Comparison of ENCODE assay signal across 14 mouse cellular contexts in genomic region chr1:178936457-178936856, GRCm38 (mm10).
DNase-seq lines count a peak whose midpoint lies in the region; ATAC-seq lines count a peak whose summit lies in the region.
"Had no signal": no experiment of that assay in that cellular context is flagged by ENCODE, and none has a peak within 500 bp of the region (broad histone marks: within the 10 kb centered on the region; RNA-seq: fewer than 3 reads in every experiment).

No protein-coding gene starts in this region.

- H3K4me1 ChIP-seq in liver, embryonic 16.5 days (ENCODE audit: control insufficient read depth, low read depth, low read length), result no peaks in the 10 kb centered on the region
- no peaks in the 10 kb centered on the region for H3K4me1 ChIP-seq in liver, embryonic 11.5 days (replicated peaks; ENCODE audit: control insufficient read depth, insufficient read depth, low read length)
- H3K4me1 ChIP-seq in embryonic facial prominence, embryonic 14.5 days (ENCODE audit: control insufficient read depth, insufficient read depth, low read length), result peaks cover 30% of the 10 kb centered on the region
- H3K4me1 ChIP-seq: midbrain, embryonic 15.5 days; neural tube, embryonic 15.5 days had no signal

- no peak overlapping the region for H3K27ac ChIP-seq in liver, embryonic 16.5 days (ENCODE audit: low read length)
- no peak overlapping the region for H3K27ac ChIP-seq in liver, embryonic 11.5 days (ENCODE audit: low read depth, low read length)
- peak overlapping the region; percentile 77 for H3K27ac ChIP-seq in embryonic facial prominence, embryonic 14.5 days (replicated peaks; ENCODE audit: low read depth, low read length)
- H3K27ac ChIP-seq: hindbrain, embryonic 14.5 days; midbrain, embryonic 15.5 days; neural tube, embryonic 15.5 days had no signal

- H3K4me2 ChIP-seq in liver, embryonic 16.5 days (ENCODE audit: low read depth, low read length), result no peak overlapping the region
- H3K4me2 ChIP-seq in liver, embryonic 11.5 days, result no peak overlapping the region
- no peak overlapping the region for H3K4me2 ChIP-seq in embryonic facial prominence, embryonic 14.5 days (ENCODE audit: low read depth, low read length)
- H3K4me2 ChIP-seq: hindbrain, embryonic 14.5 days; midbrain, embryonic 15.5 days; neural tube, embryonic 15.5 days had no signal

- H3K9ac ChIP-seq in liver, embryonic 16.5 days (ENCODE audit: low read depth, low read length), result no peak overlapping the region
- H3K9ac ChIP-seq in liver, embryonic 11.5 days (ENCODE audit: low read depth, low read length), result no peak overlapping the region
- H3K9ac ChIP-seq in embryonic facial prominence, embryonic 14.5 days (ENCODE audit: low read depth, low read length), result no peak overlapping the region
- H3K9ac ChIP-seq: hindbrain, embryonic 14.5 days; midbrain, embryonic 15.5 days; neural tube, embryonic 15.5 days had no signal

- intact Hi-C loops in gastrocnemius, postnatal 36 days (cut with DNase I), result no loop called here

- peak; percentile 12 for DNase-seq in gastrocnemius, postnatal 10 days
- DNase-seq in gastrocnemius, postnatal 36 days, result no peak
- no peak for DNase-seq in liver, embryonic 11.5 days (ENCODE audit: low spot score)
- DNase-seq in embryonic facial prominence, embryonic 14.5 days (ENCODE audit: low spot score), result peak; percentile 85
- peak; percentile 21 for DNase-seq in kidney, postnatal 14 days
- no peak for DNase-seq in adrenal gland, adult 18-20 months (ENCODE audit: low spot score in 2 of 2)
- no peak for DNase-seq in adrenal gland, postnatal 14 days
- DNase-seq: adrenal gland, adult 2 months; lung, postnatal 4 days; thymus, postnatal 36 days had no signal

- ATAC-seq in liver, embryonic 16.5 days (ENCODE audit: low read depth), result peak; percentile 45; the same call in 1 of the 2 replicates
- no peak for ATAC-seq in liver, embryonic 11.5 days (replicated peaks; ENCODE audit: low FRiP score)
- ATAC-seq in embryonic facial prominence, embryonic 14.5 days (ENCODE audit: low read depth), result peak; percentile 85
- ATAC-seq: midbrain, embryonic 15.5 days had no signal

- no peaks in the 10 kb centered on the region for H3K27me3 ChIP-seq in liver, embryonic 16.5 days (ENCODE audit: control insufficient read depth, insufficient read depth, low read depth, low read length)
- no peaks in the 10 kb centered on the region for H3K27me3 ChIP-seq in liver, embryonic 11.5 days (replicated peaks; ENCODE audit: control insufficient read depth, insufficient read depth, low read length)
- H3K27me3 ChIP-seq in embryonic facial prominence, embryonic 14.5 days (replicated peaks; ENCODE audit: control insufficient read depth, insufficient read depth, low read length), result no peaks in the 10 kb centered on the region
- H3K27me3 ChIP-seq: midbrain, embryonic 15.5 days; neural tube, embryonic 15.5 days had no signal

- 46% methylated on average over 4 of the region's 4 CpGs for WGBS in liver, embryonic 16.5 days (ENCODE audit: insufficient replicate concordance)
- WGBS in liver, embryonic 11.5 days, result 73% methylated on average over 4 of the region's 4 CpGs
- 26% methylated on average over 4 of the region's 4 CpGs for WGBS in embryonic facial prominence, embryonic 14.5 days

- H3K9me3 ChIP-seq in liver, embryonic 16.5 days (replicated peaks; ENCODE audit: control insufficient read depth, low read length), result no peaks in the 10 kb centered on the region
- no peaks in the 10 kb centered on the region for H3K9me3 ChIP-seq in liver, embryonic 11.5 days (ENCODE audit: control insufficient read depth, low read length)
- H3K9me3 ChIP-seq in embryonic facial prominence, embryonic 14.5 days (ENCODE audit: control insufficient read depth, low read length), result no peaks in the 10 kb centered on the region
- H3K9me3 ChIP-seq: midbrain, embryonic 15.5 days; neural tube, embryonic 15.5 days had no signal

- no peak overlapping the region for H3K4me3 ChIP-seq in liver, embryonic 16.5 days (ENCODE audit: low read depth, low read length)
- no peak overlapping the region for H3K4me3 ChIP-seq in liver, embryonic 11.5 days (ENCODE audit: low read depth, low read length)
- no peak overlapping the region for H3K4me3 ChIP-seq in embryonic facial prominence, embryonic 14.5 days (ENCODE audit: low read depth, low read length)
- H3K4me3 ChIP-seq: midbrain, embryonic 15.5 days; neural tube, embryonic 15.5 days had no signal

- H3K36me3 ChIP-seq in liver, embryonic 16.5 days (ENCODE audit: control insufficient read depth, insufficient read depth), result no peaks in the 10 kb centered on the region
- H3K36me3 ChIP-seq in liver, embryonic 11.5 days (ENCODE audit: control insufficient read depth, insufficient read depth, low read length), result no peaks in the 10 kb centered on the region
- peaks cover 18% of the 10 kb centered on the region; the same call in 1 of the 2 replicates for H3K36me3 ChIP-seq in embryonic facial prominence, embryonic 14.5 days (ENCODE audit: control insufficient read depth, insufficient read depth, low read length)
- H3K36me3 ChIP-seq: midbrain, embryonic 15.5 days had no signal

Comparison
In these comparisons a context has a peak if more than half of its experiments do, and no peak if none do; other contexts are left out.
1. DNase-seq: peak in gastrocnemius, postnatal 10 days (single experiment), embryonic facial prominence, embryonic 14.5 days (single experiment) and kidney, postnatal 14 days (single experiment); none in gastrocnemius, postnatal 36 days (0 of 2), liver, embryonic 11.5 days (single experiment), adrenal gland, adult 18-20 months (0 of 2) and adrenal gland, postnatal 14 days (single experiment).